Mouse (Mus musculus) ES-Bruce4 (cell line): ENCODE data around the gene Scn7a.

ENCODE experiments used
- CTCF ChIP-seq: IDR thresholded peaks from one replicate; pipeline ENCODE4 v1.8.1; 2011; ENCODE audit warnings: low read depth, low read length
- EP300 ChIP-seq: IDR thresholded peaks from 2 replicates; pipeline ENCODE4 v1.6.1; 2011; ENCODE audit warnings: low read depth, low read length; ENCODE audit not compliant: insufficient read depth
- POLR2A ChIP-seq: IDR thresholded peaks from one replicate; pipeline ENCODE4 v1.8.1; 2011; ENCODE audit warnings: low read length; ENCODE audit not compliant: insufficient read depth

DNA sequence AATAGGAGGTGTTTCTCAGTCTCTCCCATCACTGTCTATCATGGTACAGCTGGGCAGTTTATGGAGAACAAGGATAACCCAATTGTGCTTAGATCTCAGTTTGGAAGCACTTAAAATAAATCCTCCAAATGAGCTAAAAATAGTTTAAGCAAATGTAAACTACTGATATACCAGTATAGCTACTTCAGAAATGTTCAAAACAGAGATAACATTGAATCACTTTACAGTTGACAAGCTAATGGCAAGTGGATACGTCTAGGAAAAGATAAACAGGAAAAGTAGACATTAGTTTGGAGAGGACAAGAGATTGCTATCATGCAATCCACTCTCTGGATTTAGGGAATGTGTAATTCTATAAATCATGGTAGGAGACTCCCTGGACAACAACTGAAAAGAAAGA, 19.5 kb downstream of the Scn7a start:
- no peak for TF ChIP-seq POLR2A
- TF ChIP-seq CTCF, result no peak
- TF ChIP-seq EP300, result no peak
